Mouse (Mus musculus) cerebellum, postnatal 4 days (tissue): ENCODE data around the gene Myom1.

Source experiments
- DNase-seq, 2 experiments: peaks; one replicate each; pipeline ENCODE4 v3.0.0; 2022; ENCODE audit warnings: low spot score in 2 of 2, mixed read lengths in 1 of 2

The Myom1 gene

DNA sequence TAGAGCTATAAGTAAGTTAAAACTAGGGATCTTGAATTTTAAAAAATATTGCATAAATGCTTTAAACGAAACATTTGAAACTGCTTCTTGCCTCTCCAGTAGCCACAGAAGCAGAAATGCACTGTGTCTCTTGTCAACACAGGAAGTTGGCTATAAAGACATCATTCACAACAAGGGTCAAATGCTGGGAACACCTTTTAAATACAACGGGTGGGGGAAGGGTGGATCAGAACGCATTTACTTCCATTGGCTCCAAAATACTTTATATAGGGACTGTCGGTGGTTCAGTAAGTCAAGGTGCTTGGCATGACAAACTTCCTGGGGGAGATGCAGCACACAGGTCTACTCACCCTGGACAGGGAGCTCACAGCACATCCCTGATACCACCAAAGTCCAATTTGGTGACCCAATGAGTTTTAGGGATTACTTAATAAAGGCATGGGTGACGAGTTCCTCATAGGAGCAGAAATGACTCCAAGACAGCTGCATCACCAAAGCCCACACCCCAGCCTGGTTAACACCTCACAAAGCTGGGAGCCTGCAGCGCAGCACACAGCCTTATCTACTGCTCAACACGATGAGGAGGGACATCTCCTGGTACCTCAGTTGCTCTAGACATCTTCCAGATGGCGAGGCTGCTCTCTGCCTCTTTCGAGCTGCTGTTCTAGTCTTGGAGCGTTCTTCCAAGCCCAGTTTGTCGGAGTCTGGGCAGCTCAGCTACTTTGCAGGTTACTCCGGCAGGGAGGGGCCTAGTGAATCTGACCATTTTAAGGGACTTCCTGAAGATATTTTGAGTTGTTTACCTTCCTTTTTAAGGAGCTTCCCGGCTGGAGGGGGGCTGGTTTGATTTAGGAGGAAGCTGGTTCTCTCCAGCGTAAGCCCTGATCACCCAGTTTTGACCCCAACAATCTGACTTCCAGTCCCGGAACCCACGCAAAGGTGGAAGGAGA, 134.2 kb downstream of the Myom1 start:
- no peak for DNase-seq

- DNase-seq = no peak
These were observed 134.9 kb downstream of the Myom1 start for GRCm38 (mm10) chr17:71137334-71137721.

GRCm38 (mm10) chr17:71142068-71142467, 139.6 kb downstream of the Myom1 start:
- no peak for DNase-seq

DNA sequence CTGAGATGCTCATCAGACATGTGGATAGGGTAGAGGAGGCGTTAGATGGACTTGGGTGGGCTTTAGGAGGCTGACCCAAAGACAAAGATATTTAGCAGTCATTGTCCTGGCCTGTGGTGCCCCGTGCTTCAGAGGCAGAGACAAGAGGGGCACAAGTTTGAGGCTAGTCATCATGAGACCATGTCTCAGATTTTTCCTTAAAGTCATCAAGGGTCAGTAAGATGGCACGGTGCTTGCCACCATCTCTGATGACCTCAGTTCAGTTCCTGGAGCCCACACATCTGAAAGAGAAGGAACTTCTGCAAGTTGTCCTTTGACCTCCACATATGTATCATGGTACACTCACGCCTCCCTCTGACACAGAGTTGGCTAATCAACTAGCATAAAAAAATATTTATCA, 140.7 kb downstream of the Myom1 start:
- no peak for DNase-seq

- no peak for DNase-seq
These were observed 142.1 kb downstream of the Myom1 start for GRCm38 (mm10) chr17:71144322-71145116.

- no peak for DNase-seq
These were observed 143.0 kb downstream of the Myom1 start for GRCm38 (mm10) chr17:71145248-71145961.

DNA sequence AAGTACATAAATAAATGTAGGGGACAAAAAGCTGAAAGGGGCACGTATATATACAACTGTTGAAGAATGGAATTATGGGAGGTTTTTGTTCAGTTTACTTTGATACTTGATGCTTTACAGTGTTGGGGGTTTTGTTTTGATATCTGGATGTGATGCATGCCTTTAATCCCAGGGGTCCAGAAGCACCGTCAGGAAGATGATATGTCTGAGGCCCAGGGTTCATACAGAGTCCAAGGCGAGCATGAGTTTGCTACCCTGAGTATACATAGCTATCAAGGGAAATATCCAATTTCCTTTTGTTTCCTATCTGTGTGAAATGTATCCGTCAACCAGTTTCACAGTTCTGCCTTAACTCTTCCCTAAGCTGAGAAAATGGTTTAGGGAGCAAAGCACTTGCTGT, 150.9 kb downstream of the Myom1 start:
- no peak for DNase-seq

- DNase-seq = no peak
These were observed 152.8 kb downstream of the Myom1 start for GRCm38 (mm10) chr17:71155271-71155670.

GRCm38 (mm10) chr17:71159152-71159567, 156.7 kb downstream of the Myom1 start:
- DNase-seq = no peak

DNA sequence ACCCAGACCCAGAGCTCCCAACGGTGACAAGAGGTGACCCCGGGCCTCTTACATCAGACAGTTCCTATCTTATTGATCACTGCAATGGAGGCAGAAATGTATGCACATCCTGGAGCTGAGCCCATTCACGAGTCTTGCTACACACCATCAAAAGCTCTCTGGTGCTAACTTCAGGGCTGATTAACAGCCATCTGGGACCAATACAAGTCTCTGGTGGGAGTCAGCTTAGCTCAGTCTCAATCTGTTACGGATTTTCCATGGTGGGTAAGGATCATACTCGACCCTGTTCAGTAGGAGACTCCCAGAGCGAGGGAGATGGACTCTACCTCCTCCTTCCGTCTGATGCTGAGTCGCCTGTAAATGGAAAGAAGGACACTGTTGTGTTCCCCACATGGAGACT, 157.3 kb downstream of the Myom1 start:
- no peak for DNase-seq

DNA sequence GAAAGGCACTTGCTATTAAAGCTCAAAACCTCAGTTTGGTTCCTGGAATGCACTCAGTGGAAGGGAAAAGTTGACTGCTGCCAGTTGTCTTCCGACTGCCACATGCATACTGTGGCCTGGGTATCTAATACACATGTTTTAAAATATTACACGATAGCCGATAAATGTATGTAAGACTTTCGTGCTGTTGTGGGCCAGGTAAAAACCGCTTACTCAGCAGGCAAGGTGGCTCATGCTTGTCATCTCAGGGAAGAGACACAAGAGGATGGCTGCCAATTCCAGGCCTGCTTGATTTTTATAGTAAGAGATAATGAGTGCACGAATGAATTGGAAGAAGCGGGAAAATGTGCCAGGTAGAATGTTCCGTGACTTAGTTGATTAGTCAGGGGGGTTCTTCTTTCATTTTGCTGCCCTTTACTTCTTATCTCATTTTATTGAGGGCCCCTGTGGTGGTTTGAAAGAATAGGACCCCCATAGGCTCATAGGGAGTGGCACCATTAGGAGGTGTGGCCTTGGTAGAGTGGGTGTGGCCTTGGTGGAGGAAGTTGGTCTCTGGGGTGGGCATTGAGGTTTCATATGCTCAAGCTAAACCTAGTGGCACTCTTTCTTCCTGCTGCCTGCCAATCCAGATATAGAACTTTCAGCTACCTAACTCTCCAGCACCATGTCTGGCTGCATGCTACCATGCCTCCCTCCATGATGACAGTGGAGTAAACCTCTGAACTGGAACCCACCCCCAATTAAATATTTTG, 158.0 kb downstream of the Myom1 start:
- no peak for DNase-seq

DNA sequence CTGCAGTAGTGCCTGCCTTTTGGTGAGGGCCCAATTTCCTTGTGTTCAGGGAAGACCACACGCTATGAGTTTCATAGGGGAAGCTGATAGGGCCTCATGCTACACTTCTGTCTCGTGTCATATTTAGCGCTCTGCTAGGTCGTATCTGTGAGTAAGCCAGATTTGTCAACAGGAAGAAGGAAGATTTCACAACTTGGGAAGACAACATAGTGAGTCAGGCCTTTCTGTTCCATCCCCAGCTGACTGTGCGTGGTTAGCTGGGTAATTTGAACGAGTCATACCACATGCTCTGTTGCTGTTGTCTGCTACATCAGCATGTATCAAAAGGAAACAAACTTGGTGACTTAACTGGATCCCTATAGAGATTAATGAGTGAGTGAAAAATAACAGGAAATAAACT, 162.6 kb downstream of the Myom1 start:
- no peak for DNase-seq

GRCm38 (mm10) chr17:71168205-71168815, 165.9 kb downstream of the Myom1 start:
- no peak for DNase-seq

DNA sequence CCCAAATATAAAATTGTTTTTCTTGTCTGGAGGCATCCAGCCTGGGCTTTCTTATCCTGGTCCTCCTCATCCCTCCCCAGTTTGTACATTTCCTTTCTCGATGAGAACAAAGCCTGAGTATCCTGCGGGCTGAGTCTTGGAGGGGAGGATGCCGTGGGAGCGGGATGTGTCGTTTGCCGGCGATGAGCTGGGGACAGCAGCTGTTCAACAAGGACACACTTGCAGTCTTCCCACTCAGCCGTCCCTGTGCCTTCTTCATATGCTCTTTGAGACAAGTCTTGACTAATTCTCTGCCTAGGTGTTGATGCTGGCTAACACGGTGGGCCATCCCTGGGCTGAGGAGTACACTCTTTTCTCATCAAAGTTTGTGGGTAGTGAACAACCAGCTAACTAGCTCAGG, 166.4 kb downstream of the Myom1 start:
- no peak for DNase-seq

DNA sequence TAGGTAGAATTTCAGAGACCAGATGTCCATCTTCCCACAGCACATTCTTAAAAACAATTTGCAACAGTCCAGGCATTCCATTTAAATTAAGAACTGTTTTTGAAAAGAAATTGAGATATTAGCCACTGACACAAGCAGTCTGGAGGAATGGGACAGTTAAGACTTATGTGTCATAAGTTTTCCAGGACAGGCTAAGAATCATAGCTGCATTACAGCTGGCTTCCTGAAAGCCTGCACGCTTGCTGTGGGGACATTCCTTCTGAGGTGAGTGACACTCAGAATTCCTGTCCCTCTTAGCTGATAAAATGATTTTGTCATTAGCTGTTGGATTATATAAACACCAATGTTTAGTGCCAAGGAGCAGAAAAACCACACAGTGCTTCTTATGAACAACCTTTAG, 167.2 kb downstream of the Myom1 start:
- DNase-seq = no peak

GRCm38 (mm10) chr17:71171161-71171560, 168.7 kb downstream of the Myom1 start:
- DNase-seq = no peak
